Mouse (Mus musculus) kidney, postnatal 0 days (tissue): ENCODE results near the gene Trp53i13. TPM values are rescaled to one million over a fixed set of nuclear protein-coding genes. Genes with fewer than 3 reads are reported as not detected.

Experiments used
- ATAC-seq: fragments of 200-750 bp; cut with Nextera tagmentation; replicated peaks from 2 replicates; pipeline ENCODE4 v1.8.0; 2017; ENCODE audit warnings: low read depth, moderate number of reproducible peaks, moderate TSS enrichment, moderate library complexity; ENCODE audit not compliant: low FRiP score
- DNase-seq: peaks from one replicate; pipeline ENCODE4 v3.0.0-alpha.2; 2016; ENCODE audit warnings: low spot score
- H3K27ac ChIP-seq: fragments of 300-500 bp; sonication (generic); 2 replicates; pipeline ENCODE4 v1.5.1; 2014; ENCODE audit warnings: mild to moderate bottlenecking
- H3K27me3 ChIP-seq: fragments of 300-500 bp; sonication (generic); 2 replicates; pipeline ENCODE4 v1.6.1; 2014; ENCODE audit warnings: low read length, mixed read lengths; ENCODE audit not compliant: insufficient read depth
- H3K36me3 ChIP-seq: fragments of 300-500 bp; sonication (generic); 2 replicates; pipeline ENCODE4 v1.6.1; 2014; ENCODE audit warnings: low read length, mixed read lengths; ENCODE audit not compliant: insufficient read depth
- H3K4me1 ChIP-seq: fragments of 300-500 bp; sonication (generic); replicated peaks from 2 replicates; pipeline ENCODE4 v1.6.1; 2014; ENCODE audit warnings: antibody characterized with exemption, low read length, mixed read lengths; ENCODE audit not compliant: insufficient read depth
- H3K4me2 ChIP-seq: fragments of 300-500 bp; sonication (generic); 2 replicates; pipeline ENCODE4 v1.6.1; 2014; ENCODE audit warnings: mild to moderate bottlenecking, low read length, moderate library complexity, mixed read lengths
- H3K4me3 ChIP-seq: fragments of 300-500 bp; sonication (generic); replicated peaks from 2 replicates; pipeline ENCODE4 v1.5.1; 2014; ENCODE audit warnings: low read depth, low read length
- H3K9ac ChIP-seq: fragments of 300-500 bp; sonication (generic); 2 replicates; pipeline ENCODE4 v1.6.1; 2014; ENCODE audit warnings: low read depth, low read length
- H3K9me3 ChIP-seq: fragments of 300-500 bp; sonication (generic); replicated peaks from 2 replicates; pipeline ENCODE4 v1.6.1; 2016; ENCODE audit warnings: low read length, inconsistent platforms, mixed read lengths
- CTCF ChIP-seq: IDR thresholded peaks from 2 replicates; pipeline ENCODE4 v1.5.1; 2016; ENCODE audit warnings: antibody characterized with exemption, low read depth, mild to moderate bottlenecking, moderate library complexity
- WGBS: fragments of 180-500 bp; shearing (Covaris S2); extraction: QIAGEN DNeasy Blood & Tissue Kit; methylation state at CpG from one replicate; pipeline ENCODE4 v1.1.7; 2014; 5-methylcytosine and 5-hydroxymethylcytosine counted together
- polyA plus RNA-seq: library from polyadenylated mRNA; unstranded; fragments of >200 nt; fragmentation: Nextera tagmentation; extraction: Ambion mirVana; gene quantifications from 2 replicates; pipeline ENCODE4 v1.2.1, GENCODE M21; 2015

Gene Trp53i13
- polyA plus RNA-seq, 1 experiment from 2014 or later = 34.8 TPM

GRCm38 (mm10) chr11:77476895-77477294, 38.9 kb downstream of the Trp53i13 start:
- DNase-seq (no peak), ATAC-seq (peak; percentile 56)
- 85% methylated on average over 6 of the region's 6 CpGs for WGBS
- H3K27me3 ChIP-seq = no peaks in the 10 kb centered on the region
- no peaks in the 10 kb centered on the region for H3K9me3 ChIP-seq
- H3K4me1 ChIP-seq = no peaks in the 10 kb centered on the region
- no peak overlapping the region for H3K9ac ChIP-seq
- H3K4me3 ChIP-seq = no peak overlapping the region
- H3K4me2 ChIP-seq = no peak overlapping the region
- no peaks in the 10 kb centered on the region for H3K36me3 ChIP-seq
- H3K27ac ChIP-seq = peak overlapping the region; percentile 78
- TF ChIP-seq CTCF = no peak

DNA sequence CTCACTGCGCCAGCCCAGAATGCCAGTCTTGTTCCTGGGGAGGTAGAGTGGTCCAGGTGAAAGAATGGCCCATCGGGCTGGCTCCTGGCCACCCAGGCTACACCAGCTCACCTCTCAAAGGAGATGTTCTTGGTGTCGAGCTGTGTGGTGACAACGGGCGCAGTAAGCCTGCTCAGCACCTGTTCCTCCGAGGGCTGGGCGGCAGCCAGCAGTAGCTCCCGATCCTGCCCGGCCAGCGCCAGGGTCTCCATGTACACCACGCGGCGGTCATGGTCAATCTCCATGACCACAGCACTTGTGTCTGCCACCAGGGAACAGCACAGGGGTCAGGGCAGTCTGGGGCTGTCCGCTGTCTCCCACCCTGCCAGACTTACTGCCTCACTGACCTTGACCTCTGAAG, 39.6 kb downstream of the Trp53i13 start:
- no peak overlapping the region for H3K4me2 ChIP-seq
- no peaks in the 10 kb centered on the region for H3K27me3 ChIP-seq
- WGBS = 91% methylated on average over 14 of the region's 14 CpGs
- TF ChIP-seq CTCF = no peak
- H3K9ac ChIP-seq = no peak overlapping the region
- H3K27ac ChIP-seq = peak overlapping the region; percentile 78
- H3K4me1 ChIP-seq = no peaks in the 10 kb centered on the region
- no peak overlapping the region for H3K4me3 ChIP-seq
- DNase-seq (no peak), ATAC-seq (no peak)
- no peaks in the 10 kb centered on the region for H3K9me3 ChIP-seq
- no peaks in the 10 kb centered on the region for H3K36me3 ChIP-seq

- no peak overlapping the region for H3K9ac ChIP-seq
- 88% methylated on average over 16 of the region's 16 CpGs for WGBS
- TF ChIP-seq CTCF = no peak
- H3K36me3 ChIP-seq = no peaks in the 10 kb centered on the region
- no peaks in the 10 kb centered on the region; the same call in 1 of the 2 replicates for H3K4me1 ChIP-seq
- DNase-seq (no peak), ATAC-seq (no peak)
- no peak overlapping the region for H3K4me3 ChIP-seq
- no peaks in the 10 kb centered on the region for H3K9me3 ChIP-seq
- H3K27ac ChIP-seq = no peak overlapping the region
- no peak overlapping the region for H3K4me2 ChIP-seq
- 0 out of 2 replicates have a peak, but pooled peaks cover 3% of the 10 kb centered on the region for H3K27me3 ChIP-seq
Measured at GRCm38 (mm10) chr11:77472775-77473174, 43.0 kb downstream of the Trp53i13 start.

DNA sequence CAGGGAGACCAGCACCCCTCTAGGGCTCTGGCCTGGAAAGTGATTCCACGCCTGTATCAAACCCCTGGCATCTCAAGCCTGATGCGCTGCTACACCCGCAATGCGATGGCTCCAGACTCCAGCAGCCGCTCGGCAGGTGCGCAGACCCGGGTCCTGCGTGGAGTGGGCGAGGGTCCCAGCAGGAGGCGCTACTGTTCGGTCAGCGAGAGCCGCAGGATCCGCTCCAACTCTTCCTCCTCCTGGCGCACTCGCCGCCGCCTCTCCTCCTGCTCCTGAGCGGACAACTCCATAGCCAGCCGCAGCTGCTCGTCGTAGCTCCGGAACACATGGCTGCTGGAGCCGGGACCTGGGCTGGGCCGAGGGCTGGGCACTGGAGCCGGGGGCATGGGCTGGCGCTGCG, 44.4 kb downstream of the Trp53i13 start:
- peaks cover 8% of the 10 kb centered on the region; the same call in 1 of the 2 replicates for H3K27me3 ChIP-seq
- no peak overlapping the region for H3K4me3 ChIP-seq
- no peak overlapping the region for H3K27ac ChIP-seq
- peaks cover 4% of the 10 kb centered on the region; the same call in 1 of the 2 replicates for H3K4me1 ChIP-seq
- ATAC-seq (no peak), DNase-seq (no peak)
- no peak for TF ChIP-seq CTCF
- no peaks in the 10 kb centered on the region for H3K36me3 ChIP-seq
- 77% methylated on average over 29 of the region's 29 CpGs for WGBS
- H3K9ac ChIP-seq = no peak overlapping the region
- H3K4me2 ChIP-seq = no peak overlapping the region
- no peaks in the 10 kb centered on the region for H3K9me3 ChIP-seq

DNA sequence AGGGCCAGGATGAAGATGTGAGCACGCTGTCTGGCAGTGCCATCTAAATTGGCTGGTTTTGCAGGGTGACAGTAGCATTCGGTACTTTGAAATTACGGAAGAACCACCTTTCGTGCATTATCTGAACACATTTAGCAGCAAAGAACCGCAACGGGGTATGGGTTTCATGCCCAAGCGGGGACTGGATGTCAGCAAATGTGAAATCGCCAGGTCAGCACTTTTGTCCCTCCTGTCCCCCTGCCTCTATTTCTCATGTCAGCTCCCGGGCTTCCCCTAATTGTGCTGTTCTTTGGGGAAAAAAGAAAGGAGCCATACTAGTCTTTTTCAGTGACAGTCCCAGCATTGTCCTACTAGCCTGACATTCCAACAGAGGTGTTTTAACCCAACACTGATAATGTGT, 47.4 kb downstream of the Trp53i13 start:
- H3K27ac ChIP-seq = no peak overlapping the region
- H3K4me3 ChIP-seq = no peak overlapping the region
- H3K4me1 ChIP-seq = peaks cover 4% of the 10 kb centered on the region; the same call in 1 of the 2 replicates
- H3K9me3 ChIP-seq = no peaks in the 10 kb centered on the region
- DNase-seq (no peak), ATAC-seq (no peak)
- TF ChIP-seq CTCF = no peak
- WGBS = 83% methylated on average over 9 of the region's 9 CpGs
- H3K4me2 ChIP-seq = no peak overlapping the region
- no peaks in the 10 kb centered on the region for H3K36me3 ChIP-seq
- H3K27me3 ChIP-seq = peaks cover 12% of the 10 kb centered on the region; the same call in 1 of the 2 replicates
- no peak overlapping the region for H3K9ac ChIP-seq

DNA sequence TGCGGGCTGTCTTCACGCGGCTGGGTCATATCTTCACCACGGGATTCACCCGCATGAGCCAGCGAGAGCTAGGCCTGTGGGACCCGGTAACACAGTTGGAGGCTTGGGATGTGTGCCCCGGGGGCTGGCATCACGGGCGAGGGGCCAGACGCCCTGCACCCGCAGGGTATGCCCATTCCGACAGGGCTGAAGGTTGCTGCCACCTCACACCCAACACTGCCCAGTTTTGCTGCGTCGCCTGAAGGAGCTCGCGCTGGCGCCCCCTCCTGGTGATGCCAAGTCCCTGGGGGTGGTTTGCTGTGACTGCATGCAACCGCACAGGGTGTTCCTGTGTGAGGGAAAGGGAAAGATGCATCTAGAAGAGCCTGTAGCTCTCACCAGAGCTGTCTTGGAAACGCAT, 48.0 kb downstream of the Trp53i13 start:
- WGBS = 13% methylated on average over 20 of the region's 20 CpGs
- ATAC-seq = no peak
- H3K9me3 ChIP-seq = no peaks in the 10 kb centered on the region

GRCm38 (mm10) chr11:77467157-77467556, 48.6 kb downstream of the Trp53i13 start:
- Histone ChIP-seq H3K4me2 (no peak overlapping the region; the same call in 1 of the 2 replicates), H3K27ac (no peak overlapping the region), H3K27me3 (peaks cover 12% of the 10 kb centered on the region; the same call in 1 of the 2 replicates), H3K9ac (no peak overlapping the region), H3K4me3 (no peak overlapping the region), H3K36me3 (no peaks in the 10 kb centered on the region), H3K4me1 (peaks cover 10% of the 10 kb centered on the region; the same call in 1 of the 2 replicates), H3K9me3 (no peaks in the 10 kb centered on the region)
- WGBS = 5% methylated on average over 25 of the region's 25 CpGs
- TF ChIP-seq CTCF = peak; percentile 63
- peak; percentile 57 for ATAC-seq
- no peak for DNase-seq

More for the DNA sequence above, 48.0 kb downstream of the Trp53i13 start:
- no peak overlapping the region for H3K9ac ChIP-seq
- H3K4me1 ChIP-seq = peaks cover 5% of the 10 kb centered on the region; the same call in 1 of the 2 replicates
- peak; percentile 75 for DNase-seq
- no peaks in the 10 kb centered on the region for H3K36me3 ChIP-seq
- H3K27me3 ChIP-seq = peaks cover 12% of the 10 kb centered on the region; the same call in 1 of the 2 replicates
- H3K4me2 ChIP-seq = peak overlapping the region; percentile 43
- no peak overlapping the region for H3K27ac ChIP-seq
- peak; percentile 83 for TF ChIP-seq CTCF
- no peak overlapping the region; the same call in 1 of the 2 replicates for H3K4me3 ChIP-seq
